Mouse (Mus musculus) retina, postnatal 7 days (tissue): Measurements from ENCODE around the gene Mrpl20.

ENCODE experiments used
- DNase-seq: peaks from one replicate; pipeline ENCODE4 v3.0.0-alpha.2; 2012; ENCODE audit warnings: low read depth, low spot score

The Mrpl20 gene

DNA sequence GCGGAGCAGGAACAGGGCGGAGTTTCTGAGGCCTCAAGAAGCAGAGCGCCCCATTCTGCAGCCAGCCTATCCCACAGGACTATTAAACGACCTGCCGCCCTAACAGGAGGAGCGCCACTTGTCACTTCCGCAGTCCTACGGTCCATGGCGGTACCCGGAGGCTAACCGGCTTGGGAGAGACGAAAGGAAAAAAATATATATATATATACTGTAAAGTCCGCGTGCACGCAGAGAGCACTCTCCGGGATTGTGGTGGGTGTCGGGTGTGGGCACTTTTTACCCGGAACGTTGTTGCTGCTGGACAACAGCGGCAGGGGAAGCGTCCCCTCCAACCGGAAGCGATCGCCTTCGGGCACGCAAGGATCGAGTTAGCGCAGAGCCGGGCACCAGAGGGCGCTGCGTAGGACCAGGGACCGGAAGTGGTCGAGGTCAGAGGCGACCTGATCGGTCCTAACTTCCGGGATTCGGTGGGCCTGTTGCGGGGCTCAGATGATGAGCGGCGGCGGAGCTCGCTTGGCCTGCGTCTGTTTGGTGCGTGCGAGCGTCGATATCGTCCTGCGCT is 28.6 kb downstream of the Mrpl20 start, which contains the start of gene Aurkaip1:
Gene Aurkaip1, plus strand, starts transcription at position 68 of the 562 bp plus-strand sequence.
- DNase-seq = peak; percentile 93

DNA sequence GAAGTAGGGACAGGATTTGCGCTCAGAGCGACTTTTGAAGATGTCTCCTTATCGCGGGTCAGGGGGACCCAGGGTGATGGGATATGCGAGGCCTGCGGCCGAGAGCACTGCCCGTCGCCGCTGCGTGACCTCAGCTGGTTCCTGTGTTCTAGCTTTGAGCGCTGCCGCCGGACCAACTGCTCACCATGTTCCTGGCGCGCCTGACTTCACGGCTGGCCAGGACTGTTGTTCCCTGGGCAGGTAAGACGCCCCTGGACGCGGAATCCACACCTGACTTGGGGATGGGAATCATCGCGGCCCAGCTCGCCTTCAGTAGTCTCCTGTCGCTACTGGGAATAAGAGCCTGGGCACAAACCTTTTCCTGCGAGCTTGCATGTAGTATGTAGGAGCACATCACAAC is 29.2 kb downstream of the Mrpl20 start:
- no peak for DNase-seq

DNA sequence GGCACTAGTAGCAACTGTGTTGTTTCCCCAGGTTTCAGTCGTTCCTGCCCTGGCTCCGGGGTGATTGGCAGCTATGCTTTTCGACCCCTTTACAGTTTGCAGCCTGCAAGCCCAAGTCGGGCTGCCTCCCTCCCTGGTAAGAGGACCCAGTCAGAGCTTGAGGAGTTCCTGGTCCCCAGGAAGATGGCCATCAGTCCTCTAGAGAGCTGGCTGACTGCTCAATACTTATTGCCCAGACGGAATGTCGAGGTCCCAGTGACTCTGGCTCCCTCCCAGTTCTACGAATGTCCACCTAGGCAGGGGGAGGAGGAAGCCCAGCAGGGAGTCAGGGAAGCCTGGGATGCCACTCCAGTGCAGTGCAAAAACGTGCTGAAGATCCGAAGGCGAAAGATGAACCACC is 29.6 kb downstream of the Mrpl20 start:
- DNase-seq = no peak

DNA sequence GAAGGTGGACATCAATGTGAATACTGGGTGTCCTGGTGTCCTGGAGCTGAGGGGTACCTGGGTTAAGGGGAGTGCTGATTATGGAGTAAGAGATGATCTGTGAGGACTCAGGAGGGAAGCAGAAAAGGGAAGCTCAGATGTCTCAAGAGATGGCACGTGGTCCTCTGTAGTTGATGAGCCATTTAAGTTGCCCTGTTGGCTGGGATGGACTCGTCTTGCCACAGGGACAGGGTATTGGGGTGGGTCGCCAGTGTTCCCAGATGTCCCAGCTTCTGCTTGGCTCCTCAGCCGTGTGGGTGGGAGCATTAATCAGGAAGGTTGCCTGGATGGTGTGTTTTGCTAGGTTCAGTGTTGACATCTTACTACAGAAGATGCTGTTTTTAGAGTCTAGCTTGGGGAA is 30.6 kb downstream of the Mrpl20 start:
- no peak for DNase-seq

DNA sequence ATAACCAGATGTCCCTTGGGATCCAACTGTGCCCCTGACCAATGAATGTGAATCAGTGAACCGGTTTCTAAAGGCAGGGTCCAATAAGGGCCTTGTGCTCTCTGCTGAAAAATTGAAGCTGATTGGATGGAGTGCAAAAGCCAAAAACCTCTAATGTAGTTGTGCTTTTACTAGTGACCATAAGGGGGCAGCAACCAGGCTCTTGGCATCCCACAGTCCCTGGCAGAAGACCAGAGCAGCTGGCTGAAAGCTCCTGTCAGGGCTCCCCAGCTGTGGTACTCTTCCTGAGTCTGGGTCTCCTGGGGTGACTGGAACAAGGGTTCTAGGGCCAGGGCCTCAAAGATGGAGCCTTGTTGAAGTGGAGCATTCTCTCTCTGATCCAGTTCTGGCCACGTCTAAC is 31.2 kb downstream of the Mrpl20 start:
- peak; percentile 61 for DNase-seq

DNA sequence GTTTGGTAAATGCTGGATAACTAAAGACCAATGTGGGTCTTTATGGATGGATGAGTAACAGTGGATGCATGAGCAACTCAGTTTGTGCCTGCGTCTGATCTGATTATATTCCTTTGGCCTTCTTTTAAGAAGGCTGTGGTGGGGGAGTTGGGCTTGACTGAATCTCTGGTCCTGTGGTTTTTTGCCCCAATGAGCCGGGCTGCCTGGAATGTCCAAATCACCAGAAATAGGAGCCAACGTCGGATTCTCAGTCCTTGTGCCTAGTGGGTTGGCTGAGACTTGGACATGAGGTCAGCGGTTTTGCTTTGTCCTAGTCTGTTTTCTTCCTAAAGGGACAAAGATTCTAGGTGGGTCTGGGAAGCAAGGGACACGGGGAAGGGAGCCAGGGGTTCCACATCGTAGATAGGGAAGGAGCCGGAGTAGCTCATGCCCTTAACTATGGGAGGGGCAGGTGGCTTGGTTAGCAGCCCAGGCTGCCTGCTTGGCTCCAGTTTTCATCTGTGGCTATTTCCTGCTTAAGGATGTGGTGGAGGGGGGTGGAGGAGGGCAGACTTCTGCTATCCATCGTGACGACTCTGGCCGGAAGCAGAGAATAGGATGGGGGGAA is 34.8 kb downstream of the Mrpl20 start:
- no peak for DNase-seq

DNA sequence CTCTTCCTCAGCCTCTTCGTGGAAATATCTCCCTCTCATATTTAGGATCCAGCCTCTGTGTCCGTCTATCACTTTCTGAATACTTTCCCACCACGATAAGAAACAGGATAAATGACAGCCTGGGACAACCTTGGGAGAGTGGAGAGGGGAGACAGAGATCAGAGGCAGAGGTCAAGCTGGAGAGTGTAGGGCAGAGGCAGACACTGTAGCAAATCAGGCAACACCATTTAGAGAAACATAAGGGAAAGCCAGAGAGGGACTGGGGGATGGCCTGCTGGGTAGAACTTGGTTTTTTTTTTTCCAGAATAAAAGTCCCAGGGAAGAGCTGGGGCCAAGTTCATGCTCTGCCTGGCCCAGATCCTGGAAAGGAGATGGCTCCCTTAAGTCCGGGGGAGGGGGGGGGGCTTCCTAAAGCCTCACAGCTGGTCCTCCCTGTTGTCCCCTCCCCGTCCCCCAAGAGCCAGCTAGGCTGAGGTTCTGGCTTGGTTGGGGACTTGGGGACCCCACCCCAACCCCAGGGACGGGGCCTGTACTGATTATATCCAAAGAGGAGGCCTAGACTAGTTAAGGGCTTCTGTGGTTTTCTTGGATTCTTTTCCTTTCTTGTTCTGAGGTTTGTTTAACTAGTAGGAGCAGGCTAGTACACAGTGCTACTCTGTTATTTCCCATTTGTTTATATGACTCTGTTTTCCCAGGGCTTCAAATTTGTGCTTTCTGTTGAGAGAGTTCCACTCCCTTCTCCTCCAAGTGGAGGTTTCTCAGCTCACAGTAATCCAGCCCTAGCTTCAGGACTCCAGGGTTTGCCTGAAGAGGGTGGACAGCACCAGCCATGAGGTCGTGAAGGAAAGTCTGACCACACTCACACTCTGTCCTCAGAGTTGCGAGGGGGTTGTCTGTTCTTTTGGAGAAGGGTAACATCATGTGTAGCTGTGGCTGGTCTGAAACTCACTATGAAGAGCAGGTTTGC is 35.8 kb downstream of the Mrpl20 start:
- no peak for DNase-seq

DNA sequence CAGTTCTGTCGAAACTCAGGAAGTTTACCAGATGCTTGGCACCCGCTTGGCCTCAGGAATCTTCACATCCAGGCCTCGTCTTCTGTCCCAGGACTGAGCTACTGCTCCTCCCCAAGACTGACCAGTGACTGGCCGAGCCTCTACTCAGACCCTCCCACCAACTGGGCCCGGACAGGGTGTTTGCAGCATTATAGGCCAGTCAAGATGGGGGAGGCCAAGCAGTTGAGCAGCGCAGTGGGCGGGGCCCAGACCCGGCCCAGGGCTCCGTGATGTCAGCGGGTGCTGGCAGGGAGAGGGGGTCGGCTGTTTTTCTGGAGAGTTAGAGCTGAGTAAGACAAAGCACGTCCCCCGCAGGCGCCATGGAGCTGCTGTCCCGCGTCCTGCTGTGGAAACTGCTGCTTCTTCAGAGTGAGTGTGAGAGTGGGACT is 36.8 kb downstream of the Mrpl20 start, which contains the start of gene Mxra8:
Gene Mxra8, plus strand, starts transcription at position 198 of the 428 bp plus-strand sequence.
- DNase-seq = no peak

DNA sequence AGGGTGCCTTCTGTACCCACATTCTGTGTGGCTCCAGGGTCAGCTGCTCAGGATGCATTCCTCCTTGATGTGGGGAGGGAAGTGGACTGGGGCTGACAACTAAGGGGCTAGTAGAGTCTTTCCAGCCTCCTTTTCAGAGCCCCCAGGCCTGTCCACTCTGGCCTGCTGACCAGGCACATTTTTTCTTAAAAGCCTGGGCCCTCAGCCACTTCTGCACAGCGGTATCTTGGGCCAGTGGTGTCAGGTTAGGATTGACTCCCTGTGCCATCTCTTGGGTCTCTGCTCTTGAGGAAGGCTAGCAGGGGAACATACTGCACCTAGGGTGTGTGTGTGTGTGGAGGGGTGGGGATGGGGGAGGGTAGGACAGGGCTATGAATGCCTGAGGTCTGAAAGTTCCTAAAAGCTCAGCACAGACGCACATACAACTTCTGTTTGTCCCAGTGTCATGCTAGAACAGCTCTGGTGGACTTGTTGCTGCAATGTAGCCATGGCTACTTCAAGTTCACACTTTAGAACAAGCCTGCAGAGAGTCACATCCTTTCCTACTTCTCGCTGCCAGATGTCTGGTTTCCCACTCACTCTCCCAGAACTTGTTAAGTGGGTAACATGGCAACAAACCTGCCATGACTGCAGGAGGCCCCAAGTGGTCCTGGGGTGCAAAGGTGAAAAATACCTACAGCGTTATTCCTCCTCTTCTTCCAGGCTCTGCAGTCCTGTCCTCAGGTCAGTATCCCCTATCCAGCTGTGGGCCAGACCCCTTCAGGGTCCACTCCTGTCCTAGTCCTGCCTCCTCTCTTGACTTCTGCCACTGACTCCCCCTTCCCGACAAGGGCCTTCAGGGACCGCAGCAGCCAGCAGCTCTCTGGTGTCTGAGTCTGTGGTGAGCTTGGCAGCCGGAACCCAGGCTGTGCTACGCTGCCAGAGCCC is 37.7 kb downstream of the Mrpl20 start:
- DNase-seq = no peak

DNA sequence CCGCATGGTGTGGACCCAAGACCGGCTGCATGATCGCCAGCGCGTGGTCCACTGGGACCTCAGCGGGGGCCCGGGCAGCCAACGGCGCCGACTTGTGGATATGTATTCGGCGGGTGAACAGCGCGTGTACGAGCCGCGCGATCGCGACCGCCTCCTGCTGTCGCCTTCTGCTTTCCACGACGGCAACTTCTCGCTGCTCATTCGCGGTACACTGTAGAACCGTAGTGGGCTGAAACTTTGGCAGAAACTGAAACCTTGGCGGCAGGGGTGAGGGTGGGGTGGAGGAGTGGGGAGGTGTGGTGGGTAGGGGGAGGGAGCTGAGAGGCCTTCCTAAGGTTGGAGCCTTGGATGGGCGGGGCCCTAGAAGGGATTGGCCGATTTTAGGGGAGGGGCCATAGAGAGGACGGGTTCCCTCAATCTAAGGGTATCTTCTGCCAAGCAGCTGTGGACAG is 38.4 kb downstream of the Mrpl20 start:
- peak; percentile 17 for DNase-seq

DNA sequence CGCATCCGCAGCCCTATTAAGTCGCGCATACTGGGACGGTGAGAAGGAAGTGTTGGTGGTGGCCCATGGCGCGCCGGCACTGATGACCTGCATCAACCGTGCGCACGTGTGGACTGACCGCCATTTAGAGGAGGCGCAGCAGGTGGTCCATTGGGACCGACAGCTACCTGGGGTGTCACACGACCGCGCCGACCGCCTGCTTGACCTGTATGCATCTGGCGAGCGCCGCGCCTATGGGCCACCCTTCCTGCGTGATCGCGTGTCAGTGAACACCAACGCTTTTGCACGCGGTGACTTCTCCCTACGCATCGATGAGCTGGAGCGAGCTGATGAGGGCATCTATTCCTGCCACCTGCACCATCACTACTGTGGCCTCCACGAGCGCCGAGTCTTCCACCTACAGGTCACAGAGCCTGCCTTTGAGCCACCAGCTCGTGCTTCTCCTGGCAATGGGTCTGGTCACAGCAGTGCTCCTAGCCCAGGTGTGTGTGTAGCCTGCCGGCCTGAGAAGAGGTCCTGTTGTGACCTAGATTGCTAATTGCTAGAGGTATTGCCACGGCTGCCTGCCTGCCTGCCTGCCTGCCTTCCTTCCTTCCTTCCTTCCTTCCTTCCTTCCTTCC is 39.1 kb downstream of the Mrpl20 start:
- DNase-seq = no peak

DNA sequence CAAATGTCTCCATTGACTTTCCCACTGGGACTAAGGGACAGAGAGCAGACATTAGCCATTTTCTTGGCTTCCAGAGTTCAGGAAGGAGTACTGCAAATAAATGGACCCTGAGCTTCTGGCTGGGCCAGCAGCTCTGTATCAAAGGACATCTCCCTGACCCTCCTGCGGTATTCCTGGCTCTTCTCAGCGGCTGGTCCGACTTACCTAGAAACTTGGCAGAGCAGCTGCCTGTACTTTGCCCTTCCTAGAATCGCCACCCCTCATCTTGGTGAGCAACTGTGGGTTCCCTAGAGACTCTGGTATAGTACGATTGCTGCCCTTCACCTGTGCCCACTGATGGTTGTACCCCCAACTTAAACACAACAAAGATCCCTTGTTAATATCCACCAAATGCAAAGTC is 40.6 kb downstream of the Mrpl20 start:
- DNase-seq = no peak

DNA sequence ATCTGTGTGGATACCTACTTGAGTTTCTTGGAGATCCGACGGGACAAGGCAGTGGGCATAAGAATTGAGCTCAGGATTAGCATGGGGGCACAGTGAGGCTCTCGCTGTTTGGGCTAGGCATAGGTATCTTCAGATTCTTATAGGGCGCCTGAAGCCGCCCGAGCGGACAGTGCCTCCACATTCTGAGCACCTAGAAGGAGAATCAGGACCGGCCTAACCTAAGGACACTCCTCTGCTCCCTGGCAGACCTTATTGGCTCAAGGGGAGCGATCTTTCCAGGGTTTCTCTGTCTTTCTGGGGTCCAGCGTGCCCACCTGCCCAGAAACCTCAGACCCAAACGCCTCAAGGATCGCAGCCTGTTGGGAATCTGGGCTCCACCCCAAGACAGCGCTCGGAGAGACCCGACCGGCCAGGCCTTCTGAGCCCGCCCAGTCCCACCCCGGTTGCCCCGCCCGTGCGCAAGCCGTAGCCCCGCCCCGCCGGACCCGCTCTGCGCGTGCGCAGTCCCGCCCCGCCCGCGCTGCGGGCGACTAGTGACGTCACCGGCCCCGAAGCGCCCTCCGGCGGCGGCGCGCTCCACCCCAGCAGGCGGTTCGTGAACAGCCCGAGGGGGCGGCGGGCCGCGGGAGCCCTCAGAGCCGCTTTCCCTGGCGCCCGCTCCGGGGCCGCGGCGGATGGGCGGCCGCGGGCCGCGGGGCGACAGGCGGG is 44.3 kb downstream of the Mrpl20 start, which contains the start of gene Dvl1:
Gene Dvl1, plus strand, starts transcription at position 532 of the 708 bp plus-strand sequence.
- peak; percentile 90 for DNase-seq

DNA sequence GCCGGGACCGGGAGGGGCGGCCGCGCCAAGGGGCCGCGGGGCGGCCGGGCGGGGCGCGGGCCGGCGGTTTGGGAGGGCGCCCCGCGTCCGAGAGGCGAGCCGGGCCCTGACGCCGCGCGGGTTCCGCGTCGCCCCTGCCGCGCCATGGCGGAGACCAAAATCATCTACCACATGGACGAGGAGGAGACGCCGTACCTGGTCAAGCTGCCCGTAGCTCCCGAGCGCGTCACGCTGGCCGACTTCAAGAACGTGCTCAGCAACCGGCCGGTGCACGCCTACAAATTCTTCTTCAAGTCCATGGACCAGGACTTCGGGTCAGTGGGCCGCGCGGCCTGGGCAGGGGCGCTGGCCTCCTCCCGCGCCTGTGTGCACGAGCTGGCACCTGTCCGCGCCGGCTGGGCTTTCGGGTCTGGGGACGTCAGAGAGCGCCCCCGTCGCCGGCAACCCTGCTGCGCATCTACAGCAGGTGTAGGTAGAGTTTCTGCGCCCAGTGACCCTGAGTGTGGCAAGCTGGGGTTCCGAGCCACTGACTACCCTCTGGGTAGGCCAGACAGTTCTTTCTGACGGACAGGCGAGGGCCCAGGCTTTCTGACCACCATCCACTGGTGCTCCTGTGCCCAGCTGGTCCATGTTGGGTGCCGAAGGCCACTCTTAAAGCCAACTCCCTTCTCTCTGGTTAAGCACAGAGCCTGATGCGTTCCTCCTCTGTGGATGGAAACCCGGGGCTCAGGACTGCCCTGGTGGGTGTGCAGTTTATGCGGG is 45.1 kb downstream of the Mrpl20 start:
- DNase-seq = no peak

DNA sequence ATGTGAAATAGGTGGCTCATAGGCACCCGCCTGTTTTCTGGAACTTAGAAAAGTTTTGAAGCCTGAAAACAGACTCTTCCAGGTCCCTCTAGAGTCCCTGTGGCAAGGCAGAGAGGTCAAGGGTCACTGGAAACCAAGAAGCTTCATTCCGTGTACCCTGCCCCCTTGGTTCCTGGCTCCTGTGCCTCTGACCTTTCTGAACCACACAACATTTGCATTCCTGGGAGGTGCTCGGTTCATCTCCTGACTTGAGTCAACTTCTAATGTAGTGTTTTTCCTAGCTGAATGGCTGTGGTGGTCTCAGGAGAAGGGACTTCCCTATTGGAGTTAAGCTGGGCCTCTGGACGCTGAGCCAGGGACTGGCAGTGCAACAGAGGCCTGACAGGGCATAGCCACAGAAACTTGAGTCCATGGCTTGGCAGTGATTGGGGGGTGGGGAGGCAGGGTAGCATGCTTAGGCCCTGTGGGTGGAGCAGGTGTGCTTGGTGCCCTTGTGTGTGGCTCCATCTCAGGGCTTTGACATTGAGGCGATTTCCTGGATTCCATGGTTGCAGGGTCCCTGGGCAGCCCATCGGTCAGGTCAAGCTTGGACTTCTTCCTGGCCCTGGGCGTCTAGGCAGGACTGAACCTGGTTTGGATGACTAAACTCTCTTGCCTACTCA is 45.9 kb downstream of the Mrpl20 start:
- DNase-seq = no peak

DNA sequence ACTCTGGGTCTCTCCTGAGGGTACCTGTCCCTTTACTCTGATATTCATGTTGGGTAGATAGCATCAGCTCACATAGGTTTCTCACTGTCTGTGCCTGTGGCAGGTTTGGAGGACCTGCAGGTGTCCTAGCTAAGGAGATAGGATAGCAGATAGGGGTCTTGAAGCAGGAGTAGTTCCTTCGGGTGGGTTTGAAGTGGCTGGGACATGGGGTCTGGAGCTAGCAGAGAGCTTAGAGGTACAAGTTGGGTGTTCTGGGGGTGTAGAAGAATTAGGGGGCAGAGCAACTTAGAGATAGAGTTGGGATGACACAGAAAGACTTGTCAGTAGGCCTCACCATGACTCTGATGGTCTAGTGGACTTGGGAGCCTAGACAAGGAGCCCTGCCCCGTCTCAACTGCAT is 46.7 kb downstream of the Mrpl20 start:
- DNase-seq = no peak

DNA sequence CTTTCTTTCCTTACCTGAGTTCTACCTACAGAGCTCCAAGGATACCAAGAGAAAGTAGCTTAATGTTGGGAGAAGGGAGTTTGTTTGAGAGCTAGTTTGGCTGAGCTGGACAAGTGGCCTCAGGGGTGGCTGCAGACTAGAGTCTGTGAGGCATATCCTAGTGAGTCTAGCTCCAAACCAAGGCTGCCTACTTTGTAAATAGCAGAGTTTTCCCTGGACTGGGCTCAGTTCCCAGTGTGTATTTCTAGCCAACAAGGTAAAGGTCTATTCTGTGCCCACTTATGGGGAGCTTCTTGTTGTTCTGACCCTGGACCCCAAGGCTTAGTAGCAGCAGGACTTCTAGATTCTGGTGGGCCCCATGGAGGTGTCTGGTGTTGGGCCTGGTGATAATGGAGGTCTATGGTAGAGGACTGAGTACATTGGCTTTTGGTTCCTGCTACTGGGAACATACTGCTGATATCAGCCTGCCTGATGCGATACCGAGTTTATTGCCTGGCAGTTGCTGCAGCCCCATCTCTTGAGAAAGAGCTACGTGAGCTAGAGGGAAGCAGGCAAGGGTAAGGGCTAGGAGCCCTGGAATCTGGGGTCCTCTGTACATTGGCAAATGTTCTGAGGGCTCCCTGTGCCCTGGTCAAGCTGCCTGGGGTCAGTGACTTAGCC is 47.2 kb downstream of the Mrpl20 start:
- no peak for DNase-seq

DNA sequence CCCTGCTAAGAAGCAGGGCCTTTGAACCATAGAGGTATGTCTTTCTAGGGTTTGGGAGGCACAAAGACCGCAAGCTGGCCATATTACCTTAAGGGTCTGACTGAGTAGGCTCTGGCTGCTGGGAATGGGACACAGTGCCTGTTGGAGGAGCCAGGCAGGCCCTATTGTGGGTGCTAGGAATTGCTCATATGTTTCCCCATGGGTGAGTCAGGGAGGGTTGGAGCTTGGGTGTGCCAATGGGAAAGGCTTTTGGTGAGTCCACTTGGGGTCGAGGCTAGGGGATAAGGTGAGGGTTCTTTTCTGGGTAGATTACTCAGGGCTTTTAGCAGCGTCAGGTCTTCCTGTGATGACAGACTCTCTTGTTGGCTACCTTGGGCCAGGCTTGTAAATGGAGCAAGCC is 48.7 kb downstream of the Mrpl20 start:
- DNase-seq = no peak
